Mouse (Mus musculus): ENCODE results near the gene Lrrc8d. TPM values are rescaled to one million over a fixed set of nuclear protein-coding genes. Genes with fewer than 3 reads are reported as not detected.
A peak's percentile ranks its signal among the peaks of the same experiment; 100 is the strongest.

Gene Lrrc8d
- polyA plus RNA-seq, 1 experiment from 2014 or later = 11.6 TPM

- Histone ChIP-seq H3K4me1 (ENCODE audit: insufficient read depth) (peaks cover 19% of the 10 kb centered on the region), H3K36me3 (replicated peaks; ENCODE audit: insufficient read depth, low read length) (0 out of 2 replicates have a peak, but pooled peaks cover 3% of the 10 kb centered on the region), H3K9ac (replicated peaks) (no peak overlapping the region), H3K27ac (ENCODE audit: low read depth) (no peak overlapping the region), H3K4me2 (ENCODE audit: low read depth, low read length) (no peak overlapping the region), H3K9me3 (ENCODE audit: low read length) (no peaks in the 10 kb centered on the region), H3K27me3 (ENCODE audit: insufficient read depth, low read length) (no peaks in the 10 kb centered on the region), H3K4me3 (ENCODE audit: low read depth, low read length) (no peak overlapping the region)
- no peak for ATAC-seq
- DNase-seq = no peak
- 87% methylated on average over 12 of the region's 12 CpGs for WGBS (ENCODE audit: insufficient replicate concordance)
- TF ChIP-seq CTCF (IDR thresholded peaks at IDR 0.05; ENCODE audit: low read depth) (no peak), EP300 (IDR thresholded peaks at IDR 0.05; ENCODE audit: low read depth) (no peak)
Measured at GRCm38 (mm10) chr5:105805955-105806354, 106.2 kb downstream of the Lrrc8d start.

- Histone ChIP-seq H3K9ac (replicated peaks) (no peak overlapping the region), H3K4me1 (ENCODE audit: insufficient read depth) (peaks cover 15% of the 10 kb centered on the region), H3K27me3 (ENCODE audit: insufficient read depth, low read length) (no peaks in the 10 kb centered on the region), H3K27ac (ENCODE audit: low read depth) (no peak overlapping the region), H3K36me3 (replicated peaks; ENCODE audit: insufficient read depth, low read length) (peaks cover 12% of the 10 kb centered on the region), H3K4me3 (ENCODE audit: low read depth, low read length) (no peak overlapping the region), H3K4me2 (ENCODE audit: low read depth, low read length) (no peak overlapping the region), H3K9me3 (ENCODE audit: low read length) (peaks cover 4% of the 10 kb centered on the region; the same call in 1 of the 2 replicates)
- DNase-seq (peak; percentile 53), ATAC-seq (peak; percentile 44; the same call in 1 of the 2 replicates)
- 45% methylated on average over 7 of the region's 7 CpGs for WGBS (ENCODE audit: insufficient replicate concordance)
- TF ChIP-seq EP300 (IDR thresholded peaks at IDR 0.05; ENCODE audit: low read depth) = no peak
- TF ChIP-seq CTCF (IDR thresholded peaks at IDR 0.05; ENCODE audit: low read depth) = no peak
Measured at GRCm38 (mm10) chr5:105807461-105807860, 107.7 kb downstream of the Lrrc8d start.

GRCm38 (mm10) chr5:105809056-105809455 is 109.3 kb downstream of the Lrrc8d start:
- Histone ChIP-seq H3K9ac (replicated peaks) (no peak overlapping the region), H3K4me2 (ENCODE audit: low read depth, low read length) (no peak overlapping the region), H3K9me3 (ENCODE audit: low read length) (peaks cover 5% of the 10 kb centered on the region; the same call in 1 of the 2 replicates), H3K4me3 (ENCODE audit: low read depth, low read length) (no peak overlapping the region), H3K27ac (ENCODE audit: low read depth) (no peak overlapping the region), H3K36me3 (replicated peaks; ENCODE audit: insufficient read depth, low read length) (peaks cover 26% of the 10 kb centered on the region), H3K27me3 (ENCODE audit: insufficient read depth, low read length) (no peaks in the 10 kb centered on the region), H3K4me1 (ENCODE audit: insufficient read depth) (peaks cover 15% of the 10 kb centered on the region)
- WGBS (ENCODE audit: insufficient replicate concordance) = 81% methylated on average over 11 of the region's 11 CpGs
- ATAC-seq = no peak
- no peak for DNase-seq
- TF ChIP-seq CTCF (IDR thresholded peaks at IDR 0.05; ENCODE audit: low read depth) = no peak
- TF ChIP-seq EP300 (IDR thresholded peaks at IDR 0.05; ENCODE audit: low read depth) = no peak

GRCm38 (mm10) chr5:105813036-105813435 is 113.3 kb downstream of the Lrrc8d start:
- DNase-seq (no peak), ATAC-seq (no peak)
- peaks cover 36% of the 10 kb centered on the region for H3K36me3 ChIP-seq (replicated peaks; ENCODE audit: insufficient read depth, low read length)
- H3K4me2 ChIP-seq (ENCODE audit: low read depth, low read length) = no peak overlapping the region
- 92% methylated on average over 14 of the region's 14 CpGs for WGBS (ENCODE audit: insufficient replicate concordance)
- H3K4me3 ChIP-seq (ENCODE audit: low read depth, low read length) = no peak overlapping the region
- H3K27me3 ChIP-seq (ENCODE audit: insufficient read depth, low read length) = no peaks in the 10 kb centered on the region
- peaks cover 7% of the 10 kb centered on the region; the same call in 1 of the 2 replicates for H3K4me1 ChIP-seq (ENCODE audit: insufficient read depth)
- H3K27ac ChIP-seq (ENCODE audit: low read depth) = no peak overlapping the region
- peaks cover 5% of the 10 kb centered on the region; the same call in 1 of the 2 replicates for H3K9me3 ChIP-seq (ENCODE audit: low read length)
- H3K9ac ChIP-seq (replicated peaks) = no peak overlapping the region
- TF ChIP-seq CTCF (IDR thresholded peaks at IDR 0.05; ENCODE audit: low read depth) = no peak
- TF ChIP-seq EP300 (IDR thresholded peaks at IDR 0.05; ENCODE audit: low read depth) = no peak

GRCm38 (mm10) chr5:105813974-105814373 is 114.2 kb downstream of the Lrrc8d start:
- H3K9ac ChIP-seq (replicated peaks) = no peak overlapping the region
- no peak overlapping the region for H3K27ac ChIP-seq (ENCODE audit: low read depth)
- TF ChIP-seq EP300 (IDR thresholded peaks at IDR 0.05; ENCODE audit: low read depth) = no peak
- no peak for TF ChIP-seq CTCF (IDR thresholded peaks at IDR 0.05; ENCODE audit: low read depth)
- ATAC-seq = no peak
- peaks cover 5% of the 10 kb centered on the region; the same call in 1 of the 2 replicates for H3K9me3 ChIP-seq (ENCODE audit: low read length)
- H3K4me2 ChIP-seq (ENCODE audit: low read depth, low read length) = no peak overlapping the region
- DNase-seq = no peak
- peaks cover under 1% of the 10 kb centered on the region; the same call in 1 of the 2 replicates for H3K4me1 ChIP-seq (ENCODE audit: insufficient read depth)
- WGBS (ENCODE audit: insufficient replicate concordance) = 84% methylated on average over 10 of the region's 10 CpGs
- no peaks in the 10 kb centered on the region for H3K27me3 ChIP-seq (ENCODE audit: insufficient read depth, low read length)
- peaks cover 36% of the 10 kb centered on the region for H3K36me3 ChIP-seq (replicated peaks; ENCODE audit: insufficient read depth, low read length)
- no peak overlapping the region for H3K4me3 ChIP-seq (ENCODE audit: low read depth, low read length)

GRCm38 (mm10) chr5:105816118-105816517 is 116.3 kb downstream of the Lrrc8d start:
- H3K36me3 ChIP-seq (replicated peaks; ENCODE audit: insufficient read depth, low read length) = peaks cover 33% of the 10 kb centered on the region
- no peak overlapping the region for H3K4me3 ChIP-seq (ENCODE audit: low read depth, low read length)
- 84% methylated on average over 14 of the region's 14 CpGs for WGBS (ENCODE audit: insufficient replicate concordance)
- no peak overlapping the region for H3K27ac ChIP-seq (ENCODE audit: low read depth)
- TF ChIP-seq CTCF (IDR thresholded peaks at IDR 0.05; ENCODE audit: low read depth) = no peak
- no peak for TF ChIP-seq EP300 (IDR thresholded peaks at IDR 0.05; ENCODE audit: low read depth)
- H3K27me3 ChIP-seq (ENCODE audit: insufficient read depth, low read length) = no peaks in the 10 kb centered on the region
- ATAC-seq = no peak
- H3K9me3 ChIP-seq (ENCODE audit: low read length) = peaks cover 5% of the 10 kb centered on the region; the same call in 1 of the 2 replicates
- no peak for DNase-seq
- H3K9ac ChIP-seq (replicated peaks) = no peak overlapping the region
- H3K4me2 ChIP-seq (ENCODE audit: low read depth, low read length) = no peak overlapping the region
- H3K4me1 ChIP-seq (ENCODE audit: insufficient read depth) = no peaks in the 10 kb centered on the region; the same call in 1 of the 2 replicates

Data from liver, postnatal 0 days (tissue).